Mouse (Mus musculus): ENCODE measurements at regions not wholly inside any gene's neighbourhood (a gene's known extent, or its start where the extent isn't known, plus 50 kb on each side); places are given as distances from the start of the nearest gene placed in this dataset.

- TF ChIP-seq MYOG (IDR thresholded peaks at IDR 0.05; ENCODE audit: control insufficient read depth in 1 of 3, insufficient read depth in 1 of 3, insufficient read length in 2 of 3, low read depth in 2 of 3): no peak
- TF ChIP-seq POLR2A (IDR thresholded peaks at IDR 0.05; ENCODE audit: insufficient read length, low read depth): no peak
- no peak for TF ChIP-seq POLR2AphosphoS2 (IDR thresholded peaks at IDR 0.05; ENCODE audit: insufficient read length, low read depth)
- TF ChIP-seq USF1 (IDR thresholded peaks at IDR 0.05; ENCODE audit: low read depth): no peak
- TF ChIP-seq TCF3 (IDR thresholded peaks at IDR 0.05; ENCODE audit: insufficient read length, low read depth): no peak
- TF ChIP-seq E2F4 (IDR thresholded peaks at IDR 0.05; ENCODE audit: insufficient read depth): no peak
- no peak for TF ChIP-seq MAX (IDR thresholded peaks at IDR 0.05; ENCODE audit: low read depth)
- no peak for TF ChIP-seq MYOD1 (IDR thresholded peaks at IDR 0.05; ENCODE audit: control insufficient read depth in 1 of 3, insufficient read length in 2 of 3, low read depth in 2 of 3)
- no peak for TF ChIP-seq TCF12 (IDR thresholded peaks at IDR 0.05; ENCODE audit: insufficient read depth, poor library complexity, severe bottlenecking)
- TF ChIP-seq SRF (IDR thresholded peaks at IDR 0.05; ENCODE audit: control insufficient read depth, insufficient read length, low read depth): no peak
- no peak for TF ChIP-seq REST (IDR thresholded peaks at IDR 0.05; ENCODE audit: insufficient read depth, insufficient read length)
- TF ChIP-seq CEBPB (IDR thresholded peaks at IDR 0.05; ENCODE audit: insufficient read depth, poor library complexity, severe bottlenecking): no peak
These were observed 102.1 kb downstream of the Dhrs2 start for GRCm38 (mm10) chr14:55323897-55324296.
